Mouse (Mus musculus): ENCODE results near the gene Gfm1. TPM values are rescaled to one million over a fixed set of nuclear protein-coding genes. Genes with fewer than 3 reads are reported as not detected.

Gfm1 gene
- total and polyA plus RNA-seq, 2 experiments from 2014 or later, result 22.0 to 24.9 TPM

DNA sequence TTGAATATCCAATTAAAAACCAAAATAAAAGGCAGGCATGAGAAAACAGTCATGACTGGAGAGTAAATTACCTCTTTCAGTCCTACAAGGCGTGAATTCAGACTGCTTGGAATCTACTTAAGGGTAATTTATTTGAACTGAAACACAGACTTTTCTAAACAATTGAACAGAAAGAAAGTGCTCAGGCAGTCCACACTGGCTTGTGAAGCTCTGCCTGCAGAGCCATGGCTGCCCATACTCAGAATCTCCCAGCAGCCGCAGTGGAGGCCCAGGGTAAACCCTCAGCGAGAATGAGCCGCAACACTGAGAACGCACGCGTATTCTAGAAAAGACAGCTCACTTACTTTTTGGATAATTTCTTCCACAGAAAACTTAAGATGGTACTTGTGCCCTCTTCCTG, 32.1 kb downstream of the Gfm1 start:
- no peak overlapping the region for H3K27ac ChIP-seq (ENCODE audit: low read depth, low read length)
- WGBS, result 35% methylated on average over 7 of the region's 7 CpGs
- no peaks in the 10 kb centered on the region for H3K9me3 ChIP-seq (ENCODE audit: low read length)
- H3K9ac ChIP-seq, result no peak overlapping the region
- TF ChIP-seq CTCF (IDR thresholded peaks at IDR 0.05; ENCODE audit: low read depth), result no peak
- H3K4me1 ChIP-seq (ENCODE audit: insufficient read depth), result 0 out of 2 replicates have a peak, but pooled peaks cover 3% of the 10 kb centered on the region
- ATAC-seq (peak; percentile 24; the same call in 1 of the 2 replicates), DNase-seq (peak; percentile 6)
- no peak overlapping the region for H3K4me3 ChIP-seq (ENCODE audit: low read depth, low read length)
- H3K36me3 ChIP-seq (ENCODE audit: insufficient read depth), result peaks cover 9% of the 10 kb centered on the region
- no peaks in the 10 kb centered on the region for H3K27me3 ChIP-seq (ENCODE audit: insufficient read depth, low read length)
- peak overlapping the region; percentile 90 for H3K4me2 ChIP-seq (ENCODE audit: low read depth)

DNA sequence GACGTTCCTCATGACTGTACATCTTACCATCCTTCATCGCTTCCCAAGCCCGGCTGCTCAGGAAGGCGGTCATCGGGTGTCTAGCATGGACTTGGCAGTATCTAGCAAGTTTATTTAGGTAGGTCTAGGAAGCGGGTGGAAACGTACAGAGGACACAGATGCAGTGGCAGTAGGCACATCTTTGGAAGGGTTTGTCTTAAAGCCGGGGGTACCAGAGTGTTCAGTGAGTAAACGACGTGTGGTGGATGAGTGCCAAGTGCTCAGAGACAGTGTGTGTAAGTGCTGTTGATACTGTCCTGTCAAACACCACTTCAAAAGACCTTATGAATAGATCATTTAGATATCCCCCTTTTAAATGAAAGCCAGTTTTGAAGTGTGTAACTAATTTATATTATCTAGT, 32.7 kb downstream of the Gfm1 start:
- ATAC-seq (no peak), DNase-seq (peak; percentile 15)
- H3K4me3 ChIP-seq (ENCODE audit: low read depth, low read length), result peak overlapping the region; percentile 62
- H3K4me2 ChIP-seq (ENCODE audit: low read depth), result peak overlapping the region; percentile 90
- no peak overlapping the region; the same call in 1 of the 2 replicates for H3K9ac ChIP-seq
- WGBS, result 36% methylated on average over 10 of the region's 10 CpGs
- H3K27me3 ChIP-seq (ENCODE audit: insufficient read depth, low read length), result no peaks in the 10 kb centered on the region
- H3K27ac ChIP-seq (ENCODE audit: low read depth, low read length), result no peak overlapping the region
- H3K9me3 ChIP-seq (ENCODE audit: low read length), result no peaks in the 10 kb centered on the region
- peaks cover 5% of the 10 kb centered on the region; the same call in 1 of the 2 replicates for H3K36me3 ChIP-seq (ENCODE audit: insufficient read depth)
- TF ChIP-seq CTCF (IDR thresholded peaks at IDR 0.05; ENCODE audit: low read depth), result no peak
- H3K4me1 ChIP-seq (ENCODE audit: insufficient read depth), result 0 out of 2 replicates have a peak, but pooled peaks cover 3% of the 10 kb centered on the region

DNA sequence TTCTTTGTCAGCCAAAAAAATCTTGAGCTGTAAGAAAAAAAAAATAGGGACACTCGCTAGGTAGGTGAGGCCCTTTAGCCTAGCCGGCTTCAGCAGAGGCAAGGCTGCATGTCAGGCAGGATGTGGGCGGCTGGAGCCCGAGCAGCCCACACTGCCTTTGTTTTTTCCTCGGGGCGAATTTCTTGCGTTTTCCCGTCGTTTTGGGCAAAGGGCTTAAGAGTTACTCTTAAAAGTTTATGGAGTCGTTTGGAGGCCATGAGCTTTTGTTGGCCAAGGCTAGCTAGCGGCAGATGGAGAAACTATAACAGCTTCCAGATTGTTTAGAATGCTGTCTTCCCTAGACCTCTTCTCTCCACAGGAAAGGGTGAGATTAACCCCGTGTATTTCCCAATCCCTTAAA, 33.1 kb downstream of the Gfm1 start:
- DNase-seq (no peak), ATAC-seq (peak; percentile 12; the same call in 1 of the 2 replicates)
- H3K27ac ChIP-seq (ENCODE audit: low read depth, low read length), result peak overlapping the region; percentile 54
- H3K4me2 ChIP-seq (ENCODE audit: low read depth), result peak overlapping the region; percentile 90
- TF ChIP-seq CTCF (IDR thresholded peaks at IDR 0.05; ENCODE audit: low read depth), result no peak
- H3K9ac ChIP-seq, result peak overlapping the region; percentile 75
- 7% methylated on average over 12 of the region's 12 CpGs for WGBS
- H3K27me3 ChIP-seq (ENCODE audit: insufficient read depth, low read length), result no peaks in the 10 kb centered on the region
- 0 out of 2 replicates have a peak, but pooled peaks cover 3% of the 10 kb centered on the region for H3K4me1 ChIP-seq (ENCODE audit: insufficient read depth)
- no peaks in the 10 kb centered on the region for H3K9me3 ChIP-seq (ENCODE audit: low read length)
- H3K36me3 ChIP-seq (ENCODE audit: insufficient read depth), result peaks cover 5% of the 10 kb centered on the region; the same call in 1 of the 2 replicates
- H3K4me3 ChIP-seq (ENCODE audit: low read depth, low read length), result peak overlapping the region; percentile 62

DNA sequence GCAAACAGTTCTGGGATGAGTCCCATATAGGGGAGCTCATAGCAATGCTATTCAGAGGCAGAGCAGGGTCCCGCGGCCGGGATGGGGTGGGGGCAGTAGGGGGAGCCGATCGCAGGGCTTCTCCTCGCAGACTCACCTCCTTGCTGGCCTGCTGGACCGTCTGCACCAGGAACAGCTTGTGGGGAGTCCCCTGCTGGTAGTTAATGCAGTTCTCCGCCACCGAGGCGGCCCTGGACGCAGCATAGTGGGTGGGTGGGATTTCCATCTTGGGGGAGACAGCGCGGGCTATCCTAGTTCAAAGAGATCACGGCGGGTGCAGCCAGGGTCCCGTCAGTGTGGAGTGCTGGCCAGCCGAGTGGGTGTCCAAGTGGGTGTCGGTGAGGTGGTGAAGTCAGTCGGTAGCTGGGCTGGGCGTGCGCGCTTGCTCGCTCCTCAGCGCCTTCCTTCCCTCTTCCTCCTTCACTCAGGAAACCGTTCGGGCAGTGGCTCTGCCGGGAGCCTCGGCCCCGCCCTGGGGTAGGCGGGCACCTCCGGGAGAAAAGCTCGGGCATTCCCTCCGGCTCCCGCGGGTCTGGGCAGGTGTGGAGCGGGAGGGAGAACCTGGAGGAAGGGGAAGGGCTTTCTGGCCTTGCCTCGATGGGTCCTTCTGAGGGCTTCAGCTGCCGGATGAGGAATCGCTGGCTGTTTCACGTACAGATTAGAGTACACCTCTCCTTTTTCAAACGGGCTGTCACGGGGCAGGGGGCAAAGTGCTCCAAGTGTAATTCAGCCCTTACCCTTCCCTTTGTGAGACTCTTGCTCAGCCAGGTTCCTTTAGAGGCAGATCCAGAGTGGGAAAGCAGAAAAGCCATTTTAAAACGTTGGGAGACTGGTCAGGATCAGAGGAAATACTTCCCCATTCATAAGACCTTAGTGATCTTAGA, 33.8 kb downstream of the Gfm1 start, which contains the start of gene Lxn:
TSS of gene Lxn (minus strand) at position 477 of the 923 bp plus-strand sequence.
- Histone ChIP-seq H3K27ac (ENCODE audit: low read depth, low read length) (peak within 1 kb of the TSS; percentile 54), H3K4me1 (ENCODE audit: insufficient read depth) (0 out of 2 replicates have a peak, but pooled peaks cover 3% of the 10 kb centered on the region), H3K36me3 (ENCODE audit: insufficient read depth) (peaks cover 9% of the 10 kb centered on the region), H3K27me3 (ENCODE audit: insufficient read depth, low read length) (no peaks in the 10 kb centered on the region), H3K9me3 (ENCODE audit: low read length) (no peaks in the 10 kb centered on the region), H3K4me3 (ENCODE audit: low read depth, low read length) (peak within 1 kb of the TSS; percentile 62), H3K4me2 (ENCODE audit: low read depth) (peak within 1 kb of the TSS; percentile 90), H3K9ac (peak within 1 kb of the TSS; percentile 75)
- peak; percentile 49 for DNase-seq
- peak; percentile 81 for ATAC-seq
- WGBS, result 3% methylated on average over 42 of the region's 43 CpGs
- peak; percentile 56 for TF ChIP-seq CTCF (IDR thresholded peaks at IDR 0.05; ENCODE audit: low read depth)

DNA sequence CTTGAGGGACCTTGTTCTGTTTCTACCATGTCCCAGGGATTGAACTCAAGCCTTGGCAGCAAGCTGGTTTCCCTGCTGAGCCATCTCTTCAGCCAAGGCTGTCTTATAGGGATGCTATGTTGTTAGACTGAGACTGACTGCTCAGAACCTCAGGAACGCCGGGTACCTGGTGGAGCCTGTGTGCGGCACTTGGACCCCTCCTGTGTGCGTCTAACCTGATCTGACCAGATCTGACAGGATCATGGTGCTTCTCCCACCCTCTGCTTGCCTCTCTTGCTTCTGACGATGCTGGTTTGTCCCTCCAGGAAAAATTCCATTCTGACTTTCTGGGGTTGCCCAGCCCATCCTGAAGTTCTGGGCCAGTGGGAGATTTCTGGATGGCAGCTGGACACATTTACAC, 36.7 kb downstream of the Gfm1 start:
- Histone ChIP-seq H3K27ac (ENCODE audit: low read depth, low read length) (no peak overlapping the region), H3K36me3 (ENCODE audit: insufficient read depth) (peaks cover 9% of the 10 kb centered on the region), H3K9ac (no peak overlapping the region), H3K9me3 (ENCODE audit: low read length) (no peaks in the 10 kb centered on the region), H3K4me3 (ENCODE audit: low read depth, low read length) (no peak overlapping the region), H3K27me3 (ENCODE audit: insufficient read depth, low read length) (no peaks in the 10 kb centered on the region), H3K4me2 (ENCODE audit: low read depth) (no peak overlapping the region), H3K4me1 (ENCODE audit: insufficient read depth) (0 out of 2 replicates have a peak, but pooled peaks cover 3% of the 10 kb centered on the region)
- DNase-seq (no peak), ATAC-seq (no peak)
- whole genome bisulfite sequencing, result 95% methylated on average over 5 of the region's 5 CpGs
- no peak for TF ChIP-seq CTCF (IDR thresholded peaks at IDR 0.05; ENCODE audit: low read depth)

DNA sequence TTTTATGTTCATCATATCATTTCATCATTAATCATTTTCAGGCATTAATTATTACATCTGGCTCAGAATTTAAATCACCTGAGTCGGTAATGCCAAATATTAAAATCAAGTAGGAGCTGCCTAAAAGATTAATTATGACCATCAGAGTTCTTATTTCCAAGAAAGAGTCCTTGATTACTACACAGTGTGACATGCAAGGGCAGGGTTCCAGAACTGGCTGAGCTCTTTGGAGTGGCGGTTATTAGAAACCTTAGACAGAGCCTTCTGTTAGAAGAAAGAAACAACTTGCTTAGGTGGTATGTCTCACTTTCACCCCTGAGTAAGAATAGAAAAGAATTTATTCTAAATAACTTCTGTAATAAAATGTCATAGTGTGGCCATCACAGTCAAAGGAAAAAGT, 37.4 kb downstream of the Gfm1 start:
- no peaks in the 10 kb centered on the region for H3K27me3 ChIP-seq (ENCODE audit: insufficient read depth, low read length)
- H3K27ac ChIP-seq (ENCODE audit: low read depth, low read length), result no peak overlapping the region
- DNase-seq (no peak), ATAC-seq (no peak)
- H3K36me3 ChIP-seq (ENCODE audit: insufficient read depth), result peaks cover 12% of the 10 kb centered on the region
- no peak overlapping the region for H3K9ac ChIP-seq
- WGBS, result 90% methylated on average over 2 of the region's 2 CpGs
- TF ChIP-seq CTCF (IDR thresholded peaks at IDR 0.05; ENCODE audit: low read depth), result no peak
- no peaks in the 10 kb centered on the region for H3K9me3 ChIP-seq (ENCODE audit: low read length)
- H3K4me1 ChIP-seq (ENCODE audit: insufficient read depth), result 0 out of 2 replicates have a peak, but pooled peaks cover 3% of the 10 kb centered on the region
- H3K4me3 ChIP-seq (ENCODE audit: low read depth, low read length), result no peak overlapping the region
- no peak overlapping the region for H3K4me2 ChIP-seq (ENCODE audit: low read depth)

Data from forebrain, postnatal 0 days (tissue).